Mouse (Mus musculus) gastrocnemius, postnatal 10 days (tissue): ENCODE measurements at regions not wholly inside any gene's neighbourhood (a gene's known extent, or its start where the extent isn't known, plus 50 kb on each side); places are given as distances from the start of the nearest gene placed in this dataset.

Experiments
- DNase-seq: peaks from one replicate; pipeline ENCODE4 v3.0.0; 2021; ENCODE audit warnings: mixed read lengths

DNA sequence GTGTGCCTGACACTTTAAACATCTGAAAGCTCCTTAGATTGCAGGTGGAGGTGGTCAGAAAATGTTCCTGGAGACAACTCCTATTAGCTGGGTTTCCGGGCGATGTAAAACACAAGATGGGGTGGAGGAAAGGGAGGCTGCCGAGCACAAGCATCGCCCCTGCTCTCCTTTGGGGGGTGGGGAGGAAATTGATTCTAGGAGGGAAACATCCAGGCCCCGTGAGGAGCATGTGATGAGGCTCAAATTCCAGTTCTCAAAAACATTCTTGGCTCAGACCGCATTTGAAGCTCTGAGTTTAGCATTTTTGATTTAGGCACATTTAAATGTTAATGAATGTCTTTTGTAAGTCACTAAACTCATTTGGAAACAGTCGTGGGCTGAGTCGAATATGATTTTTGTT lies 105.5 kb downstream of the Rpl14 start:
- no peak for DNase-seq

DNA sequence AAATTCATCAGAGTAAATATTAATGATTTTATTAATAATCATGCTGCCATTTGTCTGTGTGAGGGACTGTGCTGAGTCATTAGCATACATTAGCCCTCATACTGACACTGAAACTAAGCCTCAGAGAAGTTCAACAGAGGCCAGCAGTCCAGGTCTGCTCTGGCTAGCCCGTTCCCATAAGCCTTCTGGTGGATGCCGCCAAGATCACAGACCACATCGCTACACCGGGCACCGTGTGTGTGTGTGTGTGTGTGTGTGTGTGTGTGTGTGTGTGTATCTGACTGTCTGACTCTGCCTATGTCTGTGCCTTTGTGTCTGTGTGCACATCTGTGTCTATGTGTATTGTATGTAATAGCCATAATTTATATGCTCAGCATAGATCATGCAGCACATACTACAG lies 106.0 kb downstream of the Rpl14 start:
- DNase-seq = no peak

DNA sequence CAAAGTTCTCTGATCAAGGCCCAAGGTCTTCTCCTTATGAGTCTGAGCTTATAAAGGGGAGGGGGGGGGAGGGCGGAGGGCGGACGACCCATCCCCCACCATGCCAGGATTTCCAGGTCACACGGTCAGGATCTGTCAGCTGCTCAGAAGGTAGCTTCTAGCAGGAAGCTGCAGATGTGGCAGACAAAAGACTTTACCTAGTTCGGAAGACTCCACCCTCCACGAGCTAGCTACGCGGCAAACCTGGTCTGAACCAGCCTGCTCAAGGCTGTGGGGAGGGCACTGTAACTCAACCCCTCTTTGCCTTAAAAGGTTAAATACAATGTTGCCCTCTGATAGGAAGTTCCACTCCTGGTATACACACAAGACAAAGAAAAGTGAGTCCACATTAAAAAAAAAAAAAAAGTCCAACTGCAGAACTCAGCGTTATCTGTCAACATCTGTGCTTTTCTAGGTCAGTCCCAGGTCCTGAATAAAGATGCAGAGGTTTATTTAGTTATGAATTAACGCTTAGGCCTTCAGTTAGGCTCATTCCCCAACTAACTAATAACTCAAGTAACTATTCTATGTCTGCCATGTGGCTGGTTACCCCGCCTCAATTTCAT lies 108.7 kb downstream of the Rpl14 start:
- DNase-seq = no peak

DNA sequence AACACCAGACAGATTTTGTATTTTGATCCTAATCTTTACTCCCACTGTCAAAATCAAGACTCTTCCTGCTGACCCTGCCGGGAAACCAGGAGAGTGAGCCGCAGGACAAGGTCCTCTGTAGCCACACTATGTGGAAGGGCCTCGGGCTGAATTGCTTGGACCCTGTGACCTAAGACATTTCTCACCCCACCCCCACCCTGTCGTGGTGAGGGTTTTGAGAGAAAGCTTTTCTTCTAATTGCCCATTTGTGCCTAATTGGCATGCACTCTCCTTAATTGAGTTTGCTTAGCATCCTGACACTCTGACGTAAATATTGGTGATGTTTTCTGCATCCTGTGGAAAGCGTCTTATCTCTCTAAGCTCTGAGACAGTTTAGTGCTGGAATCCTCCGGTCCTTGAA lies 110.2 kb downstream of the Rpl14 start:
- no peak for DNase-seq

DNA sequence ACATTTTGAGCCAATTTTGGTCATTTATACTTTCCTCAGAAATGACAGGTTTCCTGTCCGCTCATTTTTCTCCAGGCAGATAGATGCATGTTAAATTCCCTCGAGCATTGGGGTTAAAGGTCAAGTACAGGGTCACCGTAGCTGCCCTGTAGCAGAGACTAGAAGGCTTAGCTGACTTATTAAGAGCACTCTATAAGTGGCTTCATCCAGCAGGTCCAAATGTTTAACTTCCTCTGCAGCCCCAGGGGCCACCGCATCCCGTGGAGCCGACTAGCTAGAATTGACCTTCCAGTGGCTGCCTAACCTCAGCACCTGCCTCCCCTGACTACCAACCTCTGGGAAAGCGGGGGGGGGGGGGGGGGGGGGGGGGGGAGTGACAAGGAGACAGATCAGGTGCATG lies 114.7 kb downstream of the Rpl14 start:
- no peak for DNase-seq

DNA sequence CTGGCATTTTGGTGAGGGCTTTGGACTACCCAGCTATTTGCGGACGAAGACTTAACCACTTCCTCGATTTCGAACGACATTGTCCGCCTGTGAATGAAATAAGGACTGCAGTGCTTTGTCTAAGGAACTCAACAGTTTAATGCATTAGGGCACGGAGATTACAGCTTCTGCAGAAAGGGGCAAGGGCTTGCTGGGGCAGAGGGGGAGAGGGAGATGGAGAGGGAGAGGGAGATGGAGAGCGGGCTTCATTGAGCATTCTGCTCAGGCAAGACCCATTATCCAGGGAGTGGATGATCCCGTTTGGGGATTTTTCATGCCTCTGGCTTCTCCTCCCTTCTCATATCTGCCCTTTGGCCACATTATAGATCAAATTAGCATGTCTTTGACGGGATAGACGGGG lies 117.8 kb downstream of the Rpl14 start:
- no peak for DNase-seq

DNA sequence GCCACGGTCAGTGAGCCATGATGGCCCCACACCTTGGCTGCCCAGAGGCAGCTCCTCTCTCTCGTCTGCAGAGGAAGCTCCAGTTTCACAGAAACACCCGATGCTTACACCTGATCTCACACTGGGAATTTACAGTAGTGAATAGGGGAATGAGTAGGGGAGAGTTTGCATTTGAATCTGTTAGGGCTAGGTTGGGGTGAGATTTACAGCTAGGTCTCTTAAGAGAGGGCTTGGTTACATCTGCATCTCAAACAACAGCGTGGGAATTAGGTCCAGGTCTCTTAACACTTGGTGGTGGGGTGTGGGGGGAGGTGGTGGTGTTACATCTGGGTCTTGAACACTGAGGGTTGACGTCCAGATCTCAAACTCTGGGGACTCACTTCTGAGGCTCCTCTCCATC lies 119.3 kb downstream of the Rpl14 start:
- DNase-seq = no peak

DNA sequence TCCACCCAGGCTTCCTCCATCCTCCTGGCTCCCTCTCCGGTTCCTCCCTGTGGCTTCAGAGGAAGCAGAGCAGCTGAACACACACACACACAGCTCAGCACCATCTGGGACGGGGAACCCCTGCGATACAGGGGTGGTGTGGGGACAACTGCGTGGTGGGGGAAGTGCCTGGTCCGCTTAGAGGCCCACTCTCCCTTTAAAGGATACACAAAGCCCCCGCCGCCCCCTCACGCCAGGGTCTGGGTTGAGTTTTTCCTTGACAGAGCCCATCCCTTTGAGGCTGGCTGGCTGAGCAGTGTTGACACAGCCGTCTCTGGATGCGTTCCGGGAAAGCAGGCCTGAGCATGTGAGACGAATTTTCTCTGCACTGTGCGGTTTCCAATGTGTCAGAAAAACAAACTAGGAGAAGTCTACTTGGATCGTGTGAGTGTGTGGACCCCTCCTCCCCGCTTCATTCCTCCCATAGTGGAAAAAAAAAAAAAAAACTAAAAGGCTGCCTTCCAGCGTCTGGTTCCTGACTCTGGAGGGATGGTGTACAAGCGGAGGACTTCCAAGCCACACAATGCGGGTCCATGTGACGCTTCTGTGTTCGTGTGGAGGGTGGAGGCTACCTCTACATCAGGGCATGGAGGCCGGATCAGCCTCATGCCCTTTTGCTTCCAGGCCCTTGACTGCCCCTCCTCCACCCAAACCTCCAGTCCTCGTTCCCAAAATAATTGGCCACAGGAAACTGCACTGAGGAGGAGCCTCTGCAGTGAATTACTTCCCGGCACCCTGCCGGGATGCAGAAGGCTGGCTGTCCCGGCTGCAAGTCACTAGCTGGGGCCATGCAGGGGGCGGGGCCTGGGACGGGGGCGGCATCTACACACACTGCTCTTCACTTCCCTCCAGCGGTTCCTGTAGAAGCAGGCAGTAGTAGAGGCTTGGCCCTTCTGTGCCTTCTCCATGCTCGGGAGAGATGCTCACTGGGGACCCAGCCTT lies 120.0 kb downstream of the Rpl14 start:
- DNase-seq = peak; percentile 87

DNA sequence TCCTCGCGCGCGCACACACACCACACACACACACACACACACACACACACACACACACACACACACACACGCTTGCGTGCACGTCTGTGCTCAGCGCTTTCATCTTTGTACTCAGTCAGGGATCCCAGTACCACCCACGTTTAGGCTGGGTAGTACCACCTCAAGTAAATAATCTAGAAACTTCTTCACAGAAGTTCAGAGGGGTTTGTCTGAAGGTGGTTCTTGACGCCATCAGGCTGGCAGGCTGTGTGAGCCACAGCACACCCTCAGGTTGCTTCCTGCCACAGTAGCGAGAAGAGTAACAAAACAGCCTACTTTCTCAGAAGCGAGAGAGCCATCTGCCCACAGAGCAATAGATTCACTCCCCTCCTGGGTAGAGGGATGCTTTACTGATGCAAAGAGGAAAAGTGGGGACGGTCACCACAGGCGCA lies 120.7 kb downstream of the Rpl14 start:
- DNase-seq = no peak

DNA sequence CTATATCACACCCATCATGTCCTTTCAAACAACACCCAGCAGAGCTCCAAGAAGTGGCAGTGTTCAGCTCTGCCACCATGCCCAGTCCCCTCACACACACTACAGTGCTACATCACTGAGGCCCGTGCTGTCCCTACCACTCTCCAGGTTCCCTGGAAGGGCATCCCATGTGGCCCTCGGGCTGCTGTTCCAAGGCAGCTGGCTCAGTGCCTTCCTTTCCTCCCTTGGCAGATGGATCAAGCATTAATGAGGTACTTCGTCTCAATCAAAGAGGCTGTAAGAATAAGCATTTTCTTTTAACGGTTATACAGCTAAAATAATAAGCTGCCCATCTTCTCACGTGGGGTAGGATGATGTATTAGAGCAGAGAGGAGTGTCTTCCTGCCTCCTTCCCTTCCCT lies 123.2 kb downstream of the Rpl14 start:
- DNase-seq = no peak

DNA sequence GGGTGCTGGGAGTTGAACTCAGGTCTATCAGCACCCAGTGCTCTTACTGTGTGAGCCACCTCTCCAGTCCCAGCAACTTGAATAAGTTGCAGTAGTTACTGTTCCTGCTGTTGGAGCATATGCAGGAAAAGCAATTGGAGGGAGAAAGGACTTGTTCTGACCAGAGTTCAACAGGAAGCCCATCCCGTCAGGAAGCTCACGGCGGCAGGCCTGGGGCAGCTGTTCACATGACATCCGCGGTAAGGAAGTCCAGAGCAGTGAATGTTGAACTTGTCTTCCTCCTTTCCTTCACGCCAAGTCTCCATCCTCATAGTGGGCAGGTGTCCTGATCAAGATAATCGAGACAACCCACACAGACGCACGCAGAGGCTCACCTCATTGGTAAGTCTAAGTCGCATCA lies 124.7 kb downstream of the Rpl14 start:
- DNase-seq = no peak

DNA sequence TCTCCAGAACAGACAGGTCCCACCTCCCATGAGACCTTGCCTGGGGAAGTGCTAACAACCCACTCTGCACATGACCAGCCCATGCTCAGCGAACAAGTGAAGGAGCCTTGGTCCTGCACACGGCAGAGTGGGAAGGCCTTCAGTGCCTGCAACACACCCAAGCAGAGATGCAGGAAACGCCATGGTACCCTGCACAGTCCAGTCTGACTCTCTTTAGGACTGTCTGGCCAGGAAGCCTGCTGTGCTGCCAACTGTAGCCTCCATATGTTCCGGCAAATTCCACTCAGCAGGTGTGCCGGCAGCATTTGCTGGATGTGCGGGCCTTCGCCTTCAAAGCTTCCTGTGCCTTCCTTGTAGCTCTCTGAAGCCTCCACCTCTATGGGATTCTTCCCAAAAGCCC lies 126.5 kb downstream of the Rpl14 start:
- no peak for DNase-seq

DNA sequence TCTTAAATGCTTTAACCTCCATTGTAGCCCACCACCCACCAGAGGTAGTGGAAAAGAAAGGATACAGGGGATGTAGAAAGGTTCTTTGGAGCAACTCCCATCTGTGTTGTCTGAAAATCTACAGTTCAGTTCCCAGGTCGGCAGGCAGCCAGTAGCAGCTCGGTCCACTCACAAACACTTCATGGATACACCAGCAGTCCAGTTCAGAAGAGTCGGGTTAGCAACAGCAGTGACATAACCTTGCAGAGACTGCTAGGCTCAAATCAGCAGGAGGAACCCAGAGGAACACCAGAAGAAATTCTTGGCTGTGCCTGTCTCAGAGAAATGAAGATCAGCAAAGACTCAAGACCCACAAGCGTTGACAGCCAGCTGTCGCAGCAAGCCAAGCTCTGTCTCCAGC lies 128.5 kb downstream of the Rpl14 start:
- DNase-seq = no peak

DNA sequence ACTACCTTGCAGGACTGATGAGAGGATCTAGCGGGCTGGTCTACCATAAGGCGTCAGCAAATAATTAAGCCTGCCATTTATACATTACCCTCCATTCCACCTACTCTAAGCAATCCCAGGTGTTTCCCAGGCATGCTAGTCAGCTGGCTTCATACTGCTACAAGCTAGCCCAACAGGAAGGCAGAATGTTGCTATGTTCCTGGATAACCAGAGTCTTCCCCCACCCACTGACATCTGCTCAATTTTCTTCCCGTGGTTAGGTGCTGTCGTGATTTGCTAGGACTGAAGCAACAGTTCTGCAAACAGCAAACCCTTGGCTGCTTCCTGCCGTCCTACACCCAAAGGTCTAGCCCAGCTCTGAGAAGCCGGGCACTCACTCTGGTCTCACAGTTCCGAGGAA lies 131.6 kb downstream of the Rpl14 start:
- no peak for DNase-seq

DNA sequence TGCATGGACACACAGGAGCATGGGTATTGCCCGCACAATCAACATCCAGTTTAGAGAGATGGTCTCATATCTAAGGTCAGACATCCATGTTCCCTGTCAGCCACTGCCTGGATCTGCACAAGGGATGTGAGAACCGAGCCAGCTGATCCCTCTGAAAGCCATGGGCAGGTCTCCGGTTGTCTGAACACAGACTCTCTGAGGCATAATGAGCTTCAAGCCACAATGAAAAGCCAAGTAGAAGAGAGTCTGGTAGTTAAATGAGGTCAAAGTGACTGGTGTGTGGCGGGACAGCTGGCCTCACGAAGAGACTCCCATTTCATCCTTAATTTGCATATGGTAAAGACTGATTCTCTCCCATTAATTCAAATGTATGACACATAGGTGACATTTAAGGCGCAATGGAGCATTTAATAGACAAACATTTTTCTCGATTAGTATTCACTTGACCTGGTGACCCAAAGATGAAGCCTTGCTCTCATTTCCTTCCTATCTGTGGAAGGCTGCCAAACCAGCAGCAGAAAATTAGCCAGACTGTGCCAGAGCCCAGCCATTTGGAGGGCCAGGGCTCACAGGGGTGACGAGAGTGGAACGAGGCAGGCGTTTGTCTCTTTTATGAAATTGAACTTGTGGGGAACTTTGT lies 132.2 kb downstream of the Rpl14 start:
- DNase-seq = no peak

DNA sequence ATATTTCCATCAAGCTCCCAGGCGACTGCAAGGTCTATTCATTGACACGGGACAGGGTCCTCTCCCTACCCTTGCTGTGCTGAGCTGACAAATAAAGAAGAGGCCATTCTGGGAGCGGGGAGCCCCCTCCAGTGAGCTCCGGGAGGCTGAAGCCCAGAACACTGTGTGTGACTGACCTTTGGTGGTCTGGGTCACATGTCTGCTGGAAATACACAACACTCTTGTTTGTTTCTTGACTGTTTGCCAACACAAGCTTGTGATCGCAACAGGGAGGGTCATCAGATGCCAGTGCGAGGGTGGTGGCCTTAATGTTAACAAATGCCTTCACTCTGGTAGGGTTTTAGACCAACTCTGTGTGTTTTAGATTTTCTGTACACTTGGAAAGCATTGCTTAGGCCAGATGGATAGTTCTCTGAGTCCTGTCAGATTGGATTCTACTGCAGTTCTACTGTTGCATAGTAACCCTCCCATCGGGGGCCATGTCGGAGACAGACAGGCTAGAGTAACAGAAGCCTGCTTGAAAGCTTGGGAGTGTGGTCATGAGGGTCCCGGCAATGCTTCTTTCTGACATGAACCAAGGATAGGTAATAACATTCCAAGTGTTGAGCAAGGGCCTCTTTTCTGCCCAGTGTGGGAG lies 135.4 kb downstream of the Rpl14 start:
- DNase-seq = no peak

DNA sequence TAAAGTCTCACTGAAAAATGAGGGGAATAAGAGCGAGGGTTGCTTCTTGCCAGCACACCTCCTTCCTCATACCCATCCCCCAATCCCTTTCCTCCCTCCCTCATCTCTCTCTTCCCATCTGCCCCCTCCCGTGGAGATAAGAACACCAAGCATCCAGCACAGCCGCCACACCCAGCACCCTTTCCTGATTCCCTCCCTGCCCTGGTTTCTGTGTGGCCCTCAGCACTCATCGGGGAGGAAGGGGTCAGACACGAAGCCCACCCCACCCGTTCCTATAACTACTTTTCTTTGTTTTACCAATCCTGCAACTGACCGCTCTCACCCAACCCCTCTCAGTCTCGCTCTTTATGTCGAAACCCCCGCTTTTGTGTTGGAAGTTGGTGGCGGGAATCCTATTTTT lies 137.3 kb downstream of the Rpl14 start:
- no peak for DNase-seq

DNA sequence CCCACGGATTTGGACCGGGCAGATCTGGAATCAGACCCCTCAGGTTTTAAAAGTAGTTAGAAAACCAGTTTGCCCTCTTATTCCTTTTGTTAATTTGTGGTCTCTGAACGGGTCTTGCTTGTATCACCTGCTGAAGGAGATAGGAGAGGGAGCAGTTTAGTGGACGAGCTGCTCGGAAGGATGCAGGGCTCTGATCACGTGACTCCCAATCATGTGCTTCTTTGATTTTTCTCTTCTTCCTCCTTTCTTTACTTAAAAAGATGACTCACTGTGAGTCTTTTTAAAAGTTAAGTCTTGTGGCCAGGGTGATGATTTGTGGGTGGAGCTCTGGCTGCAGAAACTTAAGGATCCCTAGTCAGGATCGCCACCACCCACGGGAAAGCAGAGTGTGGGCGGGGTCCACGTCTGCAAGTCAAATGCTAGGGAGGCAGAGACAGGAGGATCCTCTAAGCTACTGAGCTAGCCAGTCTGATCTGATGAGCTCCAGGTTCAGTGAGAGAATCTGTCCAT lies 138.0 kb downstream of the Rpl14 start:
- DNase-seq = no peak

DNA sequence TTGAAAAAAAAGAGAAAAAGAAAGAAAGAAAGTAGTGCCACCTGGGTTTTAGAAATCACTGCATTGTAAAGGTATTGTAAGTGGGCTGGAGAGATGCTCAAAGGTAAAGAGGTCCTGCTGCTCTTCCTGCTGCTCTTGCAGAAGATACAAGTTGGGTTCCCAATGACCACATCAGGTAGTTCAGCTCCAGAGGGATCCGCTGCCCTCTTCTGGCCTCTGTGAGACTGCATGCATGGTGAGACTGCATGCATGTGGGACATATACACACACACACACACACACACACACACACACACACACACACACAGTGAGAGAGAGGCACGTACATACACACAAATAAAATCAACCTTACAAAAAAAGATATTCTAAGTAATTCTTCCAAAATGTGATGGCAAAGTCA lies 141.7 kb downstream of the Rpl14 start:
- no peak for DNase-seq

DNA sequence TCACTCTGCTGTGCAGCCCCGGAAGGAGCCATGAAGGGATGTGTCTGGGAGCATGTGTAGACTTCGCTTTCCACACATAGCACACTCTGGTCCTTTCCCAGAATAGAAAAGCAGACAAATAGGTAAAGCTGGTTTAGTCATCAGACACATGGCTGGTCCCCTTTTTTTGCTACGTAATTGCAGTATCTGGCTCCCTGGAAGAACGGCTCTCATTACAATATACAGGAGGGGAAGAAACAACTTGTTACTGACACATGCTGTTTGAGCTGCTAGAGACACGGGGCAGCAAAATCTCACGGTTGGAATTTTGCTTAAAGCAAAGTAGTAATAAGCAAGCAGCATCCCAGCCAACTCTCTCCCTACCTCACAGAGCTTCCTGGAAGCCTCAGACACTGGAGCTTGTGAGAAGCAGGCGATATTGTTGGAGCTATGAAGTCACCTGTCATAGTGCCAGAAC lies 144.4 kb downstream of the Rpl14 start:
- no peak for DNase-seq

DNA sequence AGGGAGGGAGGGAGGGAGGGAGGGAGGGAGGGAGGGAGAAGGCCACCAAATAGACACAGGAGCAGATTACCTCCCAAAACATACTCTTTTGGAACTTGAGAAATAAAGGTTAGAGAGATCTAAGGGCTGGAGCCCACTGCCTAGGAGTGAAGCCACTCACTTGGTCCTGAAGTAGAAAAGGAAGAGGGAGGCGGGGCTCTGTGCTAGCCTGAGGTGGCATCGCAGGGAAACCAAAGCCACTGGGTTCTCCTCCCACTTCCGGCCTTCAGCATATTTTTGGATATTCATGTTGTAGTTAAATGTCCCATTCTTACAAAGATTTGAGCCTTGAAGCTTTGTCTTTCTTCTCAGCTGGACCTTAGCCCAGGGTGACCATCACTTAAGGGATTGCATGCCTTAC lies 147.6 kb downstream of the Rpl14 start:
- DNase-seq = no peak

DNA sequence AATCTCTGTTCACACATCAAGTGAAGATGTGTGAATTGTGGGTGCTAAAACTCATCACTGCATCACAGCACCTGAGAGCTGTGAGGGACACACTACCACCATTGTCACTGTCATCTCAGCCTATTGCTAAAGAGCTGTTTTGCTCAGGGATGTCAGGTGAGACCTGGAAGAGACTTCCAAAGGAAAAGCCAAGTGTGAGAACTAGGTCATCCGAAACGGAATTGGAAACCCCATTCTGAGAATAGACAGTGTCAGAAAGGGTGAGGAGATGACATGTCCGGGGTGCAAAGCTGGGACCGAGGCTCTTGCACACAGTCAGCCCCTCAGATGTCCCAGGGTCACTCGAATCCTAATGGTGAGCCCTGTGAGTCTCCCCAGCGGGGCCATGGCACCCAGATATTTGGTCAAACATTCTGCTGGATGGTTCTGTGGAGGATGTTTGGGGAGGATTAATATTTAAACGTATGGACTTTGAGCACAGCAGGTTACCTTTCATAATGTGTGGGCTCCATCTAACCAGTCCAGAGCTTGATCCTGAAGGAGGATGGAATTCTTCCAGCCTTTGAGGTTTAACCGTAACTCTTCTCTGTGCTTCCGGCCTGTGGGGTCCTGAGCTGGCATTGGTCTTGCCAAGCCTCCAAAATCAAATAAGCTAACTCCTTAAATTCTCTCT lies 150.3 kb downstream of the Rpl14 start:
- no peak for DNase-seq
